Mouse (Mus musculus): ENCODE measurements around the gene Mmd.
A peak's percentile ranks its signal among the peaks of the same experiment; 100 is the strongest.

Mmd gene

GRCm38 (mm10) chr11:90249025-90249650, at the start of gene Mmd:
Gene Mmd, plus strand, starts transcription at chr11:90249456.
- DNase-seq (ENCODE audit: low spot score) = peak; percentile 98

- DNase-seq (ENCODE audit: low spot score) = no peak
These were observed 48.4 kb upstream of the Mmd start for GRCm38 (mm10) chr11:90200826-90201225.

GRCm38 (mm10) chr11:90214246-90214645, 35.0 kb upstream of the Mmd start:
- DNase-seq (ENCODE audit: low spot score) = no peak

GRCm38 (mm10) chr11:90220022-90220645, 29.1 kb upstream of the Mmd start:
- no peak for DNase-seq (ENCODE audit: low spot score)

- no peak for DNase-seq (ENCODE audit: low spot score)
These were observed 28.5 kb upstream of the Mmd start for GRCm38 (mm10) chr11:90220750-90221149.

GRCm38 (mm10) chr11:90224914-90225470, 24.3 kb upstream of the Mmd start:
- no peak for DNase-seq (ENCODE audit: low spot score)

GRCm38 (mm10) chr11:90227000-90227922, 22.0 kb upstream of the Mmd start:
- DNase-seq (ENCODE audit: low spot score) = no peak

GRCm38 (mm10) chr11:90228251-90228949, 20.9 kb upstream of the Mmd start:
- no peak for DNase-seq (ENCODE audit: low spot score)

- DNase-seq (ENCODE audit: low spot score) = no peak
These were observed 19.5 kb upstream of the Mmd start for GRCm38 (mm10) chr11:90229800-90230199.

- no peak for DNase-seq (ENCODE audit: low spot score)
These were observed 18.6 kb upstream of the Mmd start for GRCm38 (mm10) chr11:90230671-90231070.

- no peak for DNase-seq (ENCODE audit: low spot score)
These were observed 17.6 kb upstream of the Mmd start for GRCm38 (mm10) chr11:90231631-90232030.

- DNase-seq (ENCODE audit: low spot score) = no peak
These were observed 16.6 kb upstream of the Mmd start for GRCm38 (mm10) chr11:90232685-90233084.

- no peak for DNase-seq (ENCODE audit: low spot score)
These were observed 14.0 kb upstream of the Mmd start for GRCm38 (mm10) chr11:90235221-90235620.

- no peak for DNase-seq (ENCODE audit: low spot score)
These were observed 11.6 kb upstream of the Mmd start for GRCm38 (mm10) chr11:90237616-90238015.

- no peak for DNase-seq (ENCODE audit: low spot score)
These were observed 10.6 kb upstream of the Mmd start for GRCm38 (mm10) chr11:90238657-90239056.

GRCm38 (mm10) chr11:90240652-90241330, 8.5 kb upstream of the Mmd start:
- DNase-seq (ENCODE audit: low spot score) = no peak

GRCm38 (mm10) chr11:90241874-90242273, 7.4 kb upstream of the Mmd start:
- no peak for DNase-seq (ENCODE audit: low spot score)

- no peak for DNase-seq (ENCODE audit: low spot score)
These were observed 6.0 kb upstream of the Mmd start for GRCm38 (mm10) chr11:90243300-90243699.

GRCm38 (mm10) chr11:90245630-90246029, 3.6 kb upstream of the Mmd start:
- DNase-seq (ENCODE audit: low spot score) = no peak

GRCm38 (mm10) chr11:90246676-90247075, 2.6 kb upstream of the Mmd start:
- DNase-seq (ENCODE audit: low spot score) = no peak

GRCm38 (mm10) chr11:90247793-90248192, 1.5 kb upstream of the Mmd start:
- no peak for DNase-seq (ENCODE audit: low spot score)
